Mouse (Mus musculus): Measurements from ENCODE around the gene Nfic. TPM values are rescaled to one million over a fixed set of nuclear protein-coding genes. Genes with fewer than 3 reads are reported as not detected.
"Not testable (repeated sequence)": the region's sequence is repeated elsewhere in the genome, so short reads cannot be mapped to it uniquely, and the experiment has no call there.

Gene Nfic
- total RNA-seq, 2 experiments from 2014 or later = 219 to 237 TPM

DNA sequence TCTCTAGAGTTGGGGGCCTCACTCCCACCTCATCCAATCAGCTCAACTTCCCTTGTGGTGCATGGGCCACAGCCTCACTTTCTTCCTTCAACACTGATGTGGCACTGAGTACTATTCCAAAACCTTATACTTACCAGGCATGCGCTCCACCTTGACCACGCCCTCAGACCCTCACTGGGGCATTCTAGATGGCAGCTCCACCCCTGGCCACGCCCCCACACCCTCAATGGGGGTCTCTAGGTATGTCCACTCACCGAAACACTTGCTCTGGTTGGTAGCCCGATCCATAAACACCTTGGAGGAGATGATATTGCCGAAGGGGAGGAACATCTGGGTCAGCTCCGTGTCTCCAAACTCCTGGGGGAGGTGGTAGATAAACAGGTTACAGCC lies 7.0 kb upstream of the Nfic start:
- intact Hi-C loops (cut with DNase I) = no loop called here
- DNase-seq = peak in 1 of 2 experiments; percentile 9

GRCm38 (mm10) chr10:81461673-81462414 lies 6.4 kb upstream of the Nfic start:
- intact Hi-C loops (cut with DNase I) = no loop called here
- DNase-seq = peak in 1 of 2 experiments; percentile 7

DNA sequence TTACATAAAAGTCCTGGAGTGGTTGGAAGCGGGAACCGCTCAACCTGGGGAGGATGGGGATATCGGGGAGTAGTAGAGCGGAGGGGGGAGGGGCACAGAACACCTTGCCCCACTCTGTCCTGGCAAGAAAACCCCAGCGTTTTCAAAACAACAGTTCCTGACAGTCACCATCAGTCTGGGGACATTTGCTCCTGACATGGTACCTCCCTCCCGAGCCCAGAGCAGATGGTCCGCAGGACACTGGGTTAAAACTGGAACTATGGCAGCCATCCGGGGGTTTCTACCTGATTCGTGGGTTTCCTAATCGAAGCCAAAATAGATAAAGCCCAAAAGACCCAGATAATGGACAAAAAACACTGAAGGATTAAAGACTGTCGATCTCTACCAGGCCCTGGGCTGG lies 5.5 kb upstream of the Nfic start:
- DNase-seq = peak in 1 of 2 experiments; percentile 6
- intact Hi-C loops (cut with DNase I) = no loop called here

- DNase-seq = peak in 1 of 2 experiments; percentile 13
- intact Hi-C loops (cut with DNase I) = no loop called here
These were observed 5.0 kb upstream of the Nfic start for GRCm38 (mm10) chr10:81460471-81460870.

GRCm38 (mm10) chr10:81459399-81459798 lies 4.0 kb upstream of the Nfic start:
- intact Hi-C loops (cut with DNase I) = no loop called here
- no peak for DNase-seq

- intact Hi-C loops (cut with DNase I) = no loop called here
- peak in 1 of 2 experiments; percentile 3 for DNase-seq
These were observed 2.8 kb upstream of the Nfic start for GRCm38 (mm10) chr10:81458267-81458666.

- DNase-seq = peak in 1 of 2 experiments; percentile 8
- intact Hi-C loops (cut with DNase I) = no loop called here
These were observed 2.2 kb upstream of the Nfic start for GRCm38 (mm10) chr10:81457624-81458023.

DNA sequence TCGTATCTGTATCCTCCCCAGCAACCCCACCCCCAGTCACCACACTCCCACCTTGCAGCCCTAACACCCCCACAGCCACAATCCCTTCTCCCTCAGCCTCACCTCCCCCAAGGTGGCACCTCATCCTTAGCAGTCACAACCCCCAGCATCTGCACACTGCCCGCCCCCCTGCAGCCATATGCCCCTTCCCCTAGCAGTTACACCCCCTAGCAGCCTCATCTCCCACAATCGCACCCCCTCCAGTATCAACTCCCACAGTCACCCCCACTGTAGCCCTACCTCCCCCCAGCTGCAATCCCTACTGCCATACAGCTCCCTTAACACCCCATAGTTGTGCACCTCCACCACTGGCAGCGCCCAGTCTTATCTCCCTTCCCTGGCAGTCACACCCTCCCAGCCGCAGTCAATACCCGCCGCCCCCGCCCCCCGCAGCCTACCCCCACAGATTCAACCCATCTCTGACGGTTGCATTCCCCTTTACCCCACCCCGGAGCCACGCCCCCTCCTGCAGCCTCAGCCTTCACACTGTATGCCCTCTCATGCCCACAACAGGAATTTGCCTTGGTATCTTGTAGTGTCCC lies 1.6 kb upstream of the Nfic start:
- intact Hi-C loops (cut with DNase I) = no loop called here
- DNase-seq = no peak

DNA sequence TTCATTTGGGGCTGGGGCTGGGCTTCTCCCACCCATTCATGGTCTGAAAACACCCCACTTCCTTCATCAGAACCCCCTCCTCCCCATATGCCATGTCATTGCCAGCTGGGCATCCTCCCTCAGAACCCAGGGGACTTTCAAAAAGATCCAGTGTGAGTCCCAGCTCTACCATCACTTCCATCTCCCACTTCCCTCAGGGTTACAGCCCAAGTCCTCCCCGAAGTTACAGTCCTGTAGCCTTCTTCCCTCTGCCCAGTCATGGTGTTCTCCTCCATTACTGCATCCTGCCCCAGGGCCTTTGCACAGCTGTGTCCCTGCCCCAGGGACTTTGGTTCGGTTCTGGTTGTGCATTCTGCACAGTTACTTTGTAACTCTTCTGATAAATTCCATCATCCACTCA lies 1.3 kb downstream of the Nfic start:
- intact Hi-C loops (cut with DNase I) = loop anchor here (5.0 kb wide), 1 partner anchor 167 kb away; no protein-coding TSS in a partner anchor
- DNase-seq = no peak

GRCm38 (mm10) chr10:81452947-81453288 lies 2.5 kb downstream of the Nfic start:
- DNase-seq = no peak
- intact Hi-C loops (cut with DNase I) = loop anchor here (5.0 kb wide), 1 partner anchor 166 kb away; no protein-coding TSS in a partner anchor

DNA sequence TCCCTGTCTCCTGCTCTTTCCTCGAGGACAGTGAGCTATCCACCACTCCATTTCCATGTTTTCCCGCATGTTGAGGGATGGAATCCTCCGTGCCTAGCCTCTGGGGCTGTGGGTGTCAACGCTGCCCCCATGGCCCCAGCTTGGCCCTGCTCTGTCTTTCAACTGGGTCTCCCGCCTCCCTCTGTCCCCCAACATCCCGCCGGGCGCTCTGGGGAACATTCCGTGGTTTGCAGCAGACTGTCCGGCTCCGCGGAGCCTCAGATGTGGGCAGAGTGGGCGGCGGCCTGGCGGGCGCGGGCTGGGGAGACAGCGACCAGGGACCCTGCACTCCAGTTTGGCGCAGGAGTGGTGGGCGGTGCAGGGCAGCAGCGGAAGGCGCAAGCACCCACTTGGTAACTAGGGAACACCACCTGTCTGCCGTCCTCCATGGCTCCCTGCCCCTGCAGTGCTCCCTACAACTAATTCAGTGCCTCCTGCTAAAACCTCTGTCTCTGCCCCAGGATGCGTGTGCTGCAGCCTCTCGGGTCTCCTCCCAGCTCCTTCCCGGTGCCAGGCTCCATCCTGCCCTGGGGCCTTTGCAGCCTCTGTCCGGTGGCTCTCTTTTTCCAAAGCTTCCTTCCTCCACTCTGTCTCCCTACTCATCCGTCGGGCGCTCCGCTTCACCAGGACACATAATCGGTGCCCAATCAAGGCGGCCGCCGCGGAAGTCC lies 3.0 kb downstream of the Nfic start:
- intact Hi-C loops (cut with DNase I) = loop anchor here (5.0 kb wide), 1 partner anchor 165 kb away; no protein-coding TSS in a partner anchor
- peak in 1 of 2 experiments; percentile 11 for DNase-seq

DNA sequence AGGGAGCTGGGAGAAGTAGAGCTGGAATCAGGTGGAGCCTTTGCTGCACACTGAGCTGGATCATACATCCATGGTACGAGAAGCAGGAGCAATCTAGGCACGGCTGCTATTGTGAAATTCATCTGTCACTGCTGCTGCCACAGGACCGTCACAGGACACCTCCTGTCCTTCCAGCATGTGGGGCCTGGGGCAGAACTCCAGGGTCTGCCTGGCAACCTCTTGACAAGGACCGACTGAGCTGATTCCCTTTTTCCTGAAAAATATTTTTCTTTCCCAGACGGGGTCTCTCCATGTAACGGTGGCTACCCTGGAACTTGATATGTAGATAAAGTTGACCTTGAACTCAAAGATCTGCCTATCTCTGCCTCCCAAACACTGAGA lies 4.1 kb downstream of the Nfic start:
- peak in 1 of 2 experiments; percentile 10 for DNase-seq
- intact Hi-C loops (cut with DNase I) = loop anchor here (2.0 to 5.0 kb wide), 2 partner anchors 61 to 164 kb away; no protein-coding TSS in a partner anchor

- DNase-seq = peak in 1 of 2 experiments; percentile 11
These were observed 4.6 kb downstream of the Nfic start for GRCm38 (mm10) chr10:81450641-81451364.

DNA sequence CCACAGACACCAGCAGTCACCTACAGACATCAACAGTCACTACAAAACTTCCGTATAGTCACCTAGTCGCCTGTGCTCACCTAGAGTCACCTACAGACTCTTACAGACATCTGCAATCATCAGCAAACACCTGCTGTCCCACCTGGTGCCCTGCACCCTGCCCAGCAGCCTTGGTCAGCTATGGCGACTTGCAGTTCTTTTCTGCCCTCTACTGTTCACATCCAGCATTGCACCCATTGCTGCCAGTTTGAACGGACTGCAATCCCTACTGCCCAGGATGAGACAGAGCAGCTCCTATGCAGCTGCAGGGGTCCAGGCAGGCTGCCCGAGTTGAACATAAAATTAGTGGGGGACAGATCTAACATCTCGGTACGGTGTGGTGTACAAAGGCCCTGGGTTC lies 5.3 kb downstream of the Nfic start:
- intact Hi-C loops (cut with DNase I) = loop anchor here (2.0 to 5.0 kb wide), 2 partner anchors 59 to 163 kb away; no protein-coding TSS in a partner anchor

More at GRCm38 (mm10) chr10:81450641-81451364, 4.6 kb downstream of the Nfic start:
- intact Hi-C loops (cut with DNase I) = loop anchor here (2.0 to 5.0 kb wide), 2 partner anchors 60 to 164 kb away; no protein-coding TSS in a partner anchor

GRCm38 (mm10) chr10:81445516-81445915 lies 9.9 kb downstream of the Nfic start:
- DNase-seq = not testable (repeated sequence)
- intact Hi-C loops (cut with DNase I) = loop anchor here (5.0 kb wide), 1 partner anchor 298 kb away; no protein-coding TSS in a partner anchor

More for the DNA sequence above, 5.3 kb downstream of the Nfic start:
- DNase-seq = peak; percentile 58 to 73

- intact Hi-C loops (cut with DNase I) = no loop called here
These were observed 14.4 kb downstream of the Nfic start for GRCm38 (mm10) chr10:81441019-81441418.

DNA sequence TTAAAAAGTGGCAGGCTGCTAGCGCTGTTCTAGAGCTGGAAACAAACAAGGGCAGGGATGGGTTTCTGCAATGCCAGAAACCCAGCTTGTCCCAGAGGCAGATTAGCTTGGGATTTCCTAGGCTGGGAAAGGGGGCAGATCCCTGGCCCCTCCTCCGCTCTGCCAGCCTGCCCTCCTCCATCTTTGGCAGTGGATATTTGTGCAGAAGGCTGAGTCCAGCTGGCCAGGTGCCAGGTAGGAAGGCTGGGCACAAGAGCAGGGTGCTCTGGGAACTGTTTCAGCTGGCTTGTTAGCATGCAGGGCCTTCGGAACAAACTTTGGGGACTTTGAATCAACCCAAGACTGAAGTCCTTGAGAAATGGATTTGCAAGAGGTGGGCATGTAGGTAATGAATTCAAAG lies 20.0 kb downstream of the Nfic start:
- DNase-seq = peak; percentile 55 to 66
- intact Hi-C loops (cut with DNase I) = loop anchor here (2.0 kb wide), 1 partner anchor 29 kb away; no protein-coding TSS in a partner anchor

More at GRCm38 (mm10) chr10:81441019-81441418, 14.4 kb downstream of the Nfic start:
- DNase-seq = no peak

GRCm38 (mm10) chr10:81434361-81435263 lies 20.8 kb downstream of the Nfic start:
- peak in 1 of 2 experiments; percentile 17 for DNase-seq
- intact Hi-C loops (cut with DNase I) = loop anchor here (2.0 kb wide), 1 partner anchor 28 kb away; no protein-coding TSS in a partner anchor

Measured in gastrocnemius, postnatal 36 days (tissue).